Mouse (Mus musculus): ENCODE measurements around the gene Acp4. TPM values are rescaled to one million over a fixed set of nuclear protein-coding genes. Genes with fewer than 3 reads are reported as not detected.
"Not testable (repeated sequence)": the region's sequence is repeated elsewhere in the genome, so short reads cannot be mapped to it uniquely, and the experiment has no call there.

Gene Acp4
- total and polyA plus RNA-seq, 2 experiments from 2014 or later, result not detected

- no peaks in the 10 kb centered on the region for H3K4me1 ChIP-seq (ENCODE audit: insufficient read depth, low read length)
- no peak within 1 kb of the TSS for H3K9ac ChIP-seq (replicated peaks; ENCODE audit: low read length, poor library complexity, severe bottlenecking)
- no peak within 1 kb of the TSS for H3K4me2 ChIP-seq (ENCODE audit: low read depth, low read length, poor library complexity, severe bottlenecking)
- no peaks in the 10 kb centered on the region for H3K27me3 ChIP-seq (ENCODE audit: insufficient read depth, low read length)
- 66% methylated on average over 3 of the region's 3 CpGs for WGBS
- H3K4me3 ChIP-seq (ENCODE audit: low read depth, low read length), result no peak within 1 kb of the TSS
- ATAC-seq (ENCODE audit: low FRiP score), result no peak
- H3K27ac ChIP-seq (ENCODE audit: low read depth, low read length), result no peak within 1 kb of the TSS
- TF ChIP-seq CTCF (IDR thresholded peaks at IDR 0.05), result no peak
- DNase-seq (ENCODE audit: low spot score), result no peak
- no peaks in the 10 kb centered on the region for H3K9me3 ChIP-seq (ENCODE audit: low read length)
- no peaks in the 10 kb centered on the region for H3K36me3 ChIP-seq (ENCODE audit: insufficient read depth, low read length)
Measured at GRCm38 (mm10) chr7:44235909-44236308, 21.3 kb downstream of the Acp4 start, which contains the start of gene Gm36864. Gm36864 (plus strand) TSS chr7:44236177.

DNA sequence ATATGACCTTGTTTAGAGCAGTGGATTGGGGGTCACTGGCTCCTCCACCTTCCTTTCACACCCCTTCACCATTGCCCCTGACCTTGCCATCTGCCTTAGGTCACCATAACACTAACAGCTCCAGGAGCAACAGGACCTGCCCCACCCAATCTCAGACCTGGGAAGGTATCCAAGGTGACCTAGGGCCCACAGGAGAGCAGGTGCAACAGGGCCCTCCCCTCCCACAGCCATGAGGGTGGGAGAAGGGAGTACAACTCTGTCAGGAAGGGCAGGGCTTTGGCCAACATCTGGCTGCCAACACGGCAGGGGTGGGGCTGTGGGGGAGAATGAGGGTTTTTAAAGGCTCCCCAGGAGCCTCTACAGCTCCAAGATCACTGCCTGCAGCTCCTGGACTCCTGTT is 32.1 kb downstream of the Acp4 start, which contains the start of gene Klk1:
TSS of gene Klk1 (plus strand) at position 285 of the 400 bp plus-strand sequence.
- Histone ChIP-seq H3K9me3 (ENCODE audit: low read length) (no peaks in the 10 kb centered on the region), H3K4me2 (ENCODE audit: low read depth, low read length, poor library complexity, severe bottlenecking) (no peak within 1 kb of the TSS), H3K4me1 (ENCODE audit: insufficient read depth, low read length) (no peaks in the 10 kb centered on the region), H3K9ac (replicated peaks; ENCODE audit: low read length, poor library complexity, severe bottlenecking) (no peak within 1 kb of the TSS), H3K4me3 (ENCODE audit: low read depth, low read length) (no peak within 1 kb of the TSS), H3K27me3 (ENCODE audit: insufficient read depth, low read length) (no peaks in the 10 kb centered on the region), H3K36me3 (ENCODE audit: insufficient read depth, low read length) (no peaks in the 10 kb centered on the region), H3K27ac (ENCODE audit: low read depth, low read length) (no peak within 1 kb of the TSS)
- no peak for TF ChIP-seq CTCF (IDR thresholded peaks at IDR 0.05)
- DNase-seq (ENCODE audit: low spot score) (no peak), ATAC-seq (ENCODE audit: low FRiP score) (no peak)
- 67% methylated on average over 1 of the region's 1 CpGs for WGBS

DNA sequence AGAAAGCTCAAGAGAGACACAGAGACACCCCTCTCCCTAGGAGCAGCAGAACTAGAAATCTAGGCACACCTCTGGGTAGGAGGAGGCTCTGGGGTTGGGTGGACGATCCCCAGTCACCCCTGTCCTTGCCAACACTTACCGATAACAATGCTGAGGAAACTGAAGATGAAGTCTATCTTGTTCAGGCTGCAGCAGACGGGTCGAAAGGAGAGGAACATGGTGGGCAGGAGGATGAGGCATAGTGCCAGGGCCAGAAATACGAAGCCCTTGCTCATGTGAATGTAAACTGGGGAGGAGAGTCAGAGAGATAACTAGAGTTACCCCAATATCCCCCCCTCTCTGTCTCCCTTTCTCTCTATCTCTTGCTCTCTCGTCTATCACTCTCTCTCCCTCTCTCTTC is 34.8 kb downstream of the Acp4 start:
- DNase-seq (ENCODE audit: low spot score); H3K27ac ChIP-seq (ENCODE audit: low read depth, low read length); H3K4me1 ChIP-seq (ENCODE audit: insufficient read depth, low read length); H3K9ac ChIP-seq (replicated peaks; ENCODE audit: low read length, poor library complexity, severe bottlenecking); H3K27me3 ChIP-seq (ENCODE audit: insufficient read depth, low read length); H3K4me3 ChIP-seq (ENCODE audit: low read depth, low read length); H3K4me2 ChIP-seq (ENCODE audit: low read depth, low read length, poor library complexity, severe bottlenecking); ATAC-seq (ENCODE audit: low FRiP score); H3K9me3 ChIP-seq (ENCODE audit: low read length); H3K36me3 ChIP-seq (ENCODE audit: insufficient read depth, low read length): not testable (repeated sequence)
- WGBS, result 79% methylated on average over 6 of the region's 6 CpGs

DNA sequence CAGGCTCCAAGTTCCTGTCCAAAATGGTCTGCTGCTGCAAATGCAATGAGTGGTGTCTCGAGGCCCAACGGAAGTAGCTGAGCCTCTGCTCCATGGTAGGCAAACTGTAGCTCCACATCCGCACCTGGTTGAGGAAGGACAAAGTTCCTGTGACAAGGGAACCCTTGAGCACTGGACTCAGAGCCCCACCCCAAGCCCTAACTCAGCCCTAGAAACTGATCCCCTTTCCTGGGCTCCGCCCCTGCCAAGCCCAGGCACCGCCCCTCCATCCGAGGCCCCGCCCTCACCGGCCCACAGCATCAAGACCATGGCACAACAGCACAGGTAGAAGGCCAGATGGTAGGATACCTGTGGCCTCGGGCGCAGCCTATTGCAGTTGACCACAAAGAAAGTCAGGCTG is 35.6 kb downstream of the Acp4 start:
- not testable (repeated sequence) for ATAC-seq (ENCODE audit: low FRiP score); H3K4me3 ChIP-seq (ENCODE audit: low read depth, low read length)

GRCm38 (mm10) chr7:44215645-44216044 is 41.5 kb downstream of the Acp4 start, which contains the start of gene Klk1b5:
Klk1b5 (plus strand) TSS chr7:44215945.
- ATAC-seq (ENCODE audit: low FRiP score), result no peak
- H3K9ac ChIP-seq (replicated peaks; ENCODE audit: low read length, poor library complexity, severe bottlenecking), result no peak within 1 kb of the TSS

More for the DNA sequence above, 35.6 kb downstream of the Acp4 start:
- H3K4me1 ChIP-seq (ENCODE audit: insufficient read depth, low read length); DNase-seq (ENCODE audit: low spot score); H3K9me3 ChIP-seq (ENCODE audit: low read length); H3K36me3 ChIP-seq (ENCODE audit: insufficient read depth, low read length); H3K27me3 ChIP-seq (ENCODE audit: insufficient read depth, low read length); H3K4me2 ChIP-seq (ENCODE audit: low read depth, low read length, poor library complexity, severe bottlenecking); H3K27ac ChIP-seq (ENCODE audit: low read depth, low read length); H3K9ac ChIP-seq (replicated peaks; ENCODE audit: low read length, poor library complexity, severe bottlenecking): not testable (repeated sequence)
- WGBS, result 76% methylated on average over 5 of the region's 10 CpGs

DNA sequence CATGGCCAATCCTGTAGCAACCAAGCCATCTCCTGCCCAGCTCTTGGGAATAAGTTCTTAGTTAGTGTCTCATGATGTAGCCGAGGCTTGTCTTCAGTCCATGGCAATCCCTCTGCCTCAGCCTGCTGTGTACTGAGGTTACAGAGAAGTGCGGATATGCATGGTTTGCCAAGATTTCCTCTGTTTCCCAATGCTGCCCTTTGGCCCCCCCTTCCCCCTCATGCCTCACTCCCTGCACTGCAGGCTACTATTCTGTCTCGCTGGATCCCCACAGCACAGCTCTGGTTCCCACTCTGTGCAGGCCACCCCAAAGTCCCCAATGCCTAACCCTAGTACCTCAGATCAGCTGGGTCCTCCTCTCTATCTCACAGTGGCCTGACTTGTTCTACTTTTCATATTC is 48.9 kb downstream of the Acp4 start:
- H3K27me3 ChIP-seq (ENCODE audit: insufficient read depth, low read length), result no peaks in the 10 kb centered on the region
- no peak overlapping the region for H3K9ac ChIP-seq (replicated peaks; ENCODE audit: low read length, poor library complexity, severe bottlenecking)
- ATAC-seq (ENCODE audit: low FRiP score) (no peak), DNase-seq (ENCODE audit: low spot score) (no peak)
- no peak overlapping the region for H3K27ac ChIP-seq (ENCODE audit: low read depth, low read length)
- no peaks in the 10 kb centered on the region for H3K9me3 ChIP-seq (ENCODE audit: low read length)
- no peaks in the 10 kb centered on the region for H3K36me3 ChIP-seq (ENCODE audit: insufficient read depth, low read length)
- no peak overlapping the region for H3K4me2 ChIP-seq (ENCODE audit: low read depth, low read length, poor library complexity, severe bottlenecking)
- no peak for TF ChIP-seq CTCF (IDR thresholded peaks at IDR 0.05)
- H3K4me3 ChIP-seq (ENCODE audit: low read depth, low read length), result no peak overlapping the region
- H3K4me1 ChIP-seq (ENCODE audit: insufficient read depth, low read length), result no peaks in the 10 kb centered on the region
- 82% methylated on average over 3 of the region's 3 CpGs for WGBS

More at GRCm38 (mm10) chr7:44215645-44216044, 41.5 kb downstream of the Acp4 start, which contains the start of gene Klk1b5:
- no peak for DNase-seq (ENCODE audit: low spot score)
- H3K27ac ChIP-seq (ENCODE audit: low read depth, low read length), result no peak within 1 kb of the TSS
- H3K4me3 ChIP-seq (ENCODE audit: low read depth, low read length), result no peak within 1 kb of the TSS
- H3K4me1 ChIP-seq (ENCODE audit: insufficient read depth, low read length), result no peaks in the 10 kb centered on the region
- H3K36me3 ChIP-seq (ENCODE audit: insufficient read depth, low read length), result no peaks in the 10 kb centered on the region
- no peak within 1 kb of the TSS for H3K4me2 ChIP-seq (ENCODE audit: low read depth, low read length, poor library complexity, severe bottlenecking)
- 86% methylated on average over 1 of the region's 1 CpGs for WGBS
- H3K9me3 ChIP-seq (ENCODE audit: low read length), result no peaks in the 10 kb centered on the region
- no peak for TF ChIP-seq CTCF (IDR thresholded peaks at IDR 0.05)
- no peaks in the 10 kb centered on the region for H3K27me3 ChIP-seq (ENCODE audit: insufficient read depth, low read length)

DNA sequence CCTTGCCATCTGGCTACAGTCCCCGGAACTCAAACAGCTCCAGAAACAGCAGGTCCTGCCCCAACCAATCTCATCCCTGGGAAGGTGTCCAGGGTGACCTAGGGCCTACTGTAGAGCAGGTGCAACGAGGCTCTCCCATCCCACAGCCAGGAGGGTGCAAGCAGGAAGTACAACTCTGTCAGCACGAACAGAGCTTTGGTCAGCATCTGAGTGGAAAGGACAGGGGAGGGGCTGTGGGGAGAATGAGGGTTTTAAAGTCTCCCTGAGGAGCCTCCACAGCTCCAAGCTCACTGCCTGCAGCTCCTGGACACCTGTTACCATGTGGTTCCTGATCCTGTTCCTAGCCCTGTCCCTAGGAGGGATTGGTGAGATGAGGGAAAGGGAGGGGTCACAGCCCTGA is 50.0 kb downstream of the Acp4 start, which contains the start of gene Klk1b4:
TSS of gene Klk1b4 (plus strand) at position 301 of the 400 bp plus-strand sequence.
- not testable (repeated sequence) for DNase-seq (ENCODE audit: low spot score); H3K9me3 ChIP-seq (ENCODE audit: low read length); H3K27me3 ChIP-seq (ENCODE audit: insufficient read depth, low read length); H3K4me1 ChIP-seq (ENCODE audit: insufficient read depth, low read length); H3K4me3 ChIP-seq (ENCODE audit: low read depth, low read length); H3K9ac ChIP-seq (replicated peaks; ENCODE audit: low read length, poor library complexity, severe bottlenecking); ATAC-seq (ENCODE audit: low FRiP score); H3K36me3 ChIP-seq (ENCODE audit: insufficient read depth, low read length); H3K27ac ChIP-seq (ENCODE audit: low read depth, low read length); H3K4me2 ChIP-seq (ENCODE audit: low read depth, low read length, poor library complexity, severe bottlenecking)
- 53% methylated on average over 3 of the region's 3 CpGs for WGBS
